Mouse (Mus musculus): Measurements from ENCODE around the gene Defb36. TPM values are rescaled to one million over a fixed set of nuclear protein-coding genes. Genes with fewer than 3 reads are reported as not detected.
A peak's percentile ranks its signal among the peaks of the same experiment; 100 is the strongest.

Defb36 gene
- polyA plus RNA-seq, 1 experiment = 0.52 TPM

- TF ChIP-seq CTCF (conservative IDR thresholded peaks at IDR 0.05; ENCODE audit: insufficient read depth, insufficient read length, low read depth, low read length) (no peak), POLR2A (IDR thresholded peaks at IDR 0.05; ENCODE audit: low read depth, low read length) (no peak)
- Histone ChIP-seq H3K36me3 (ENCODE audit: control insufficient read depth, insufficient read depth, low read length) (no peaks in the 10 kb centered on the region), H3K4me1 (ENCODE audit: control insufficient read depth, insufficient read depth, low read length) (no peaks in the 10 kb centered on the region), H3K27ac (ENCODE audit: insufficient read depth, low read depth, low read length) (no peak overlapping the region), H3K4me3 (ENCODE audit: insufficient read depth, low read depth, low read length) (no peak overlapping the region), H3K27me3 (replicated peaks; ENCODE audit: control insufficient read depth, insufficient read depth, low read length) (no peaks in the 10 kb centered on the region)
- DNase-seq = peak; percentile 36
- WGBS = 55% methylated on average over 9 of the region's 9 CpGs
Measured at GRCm38 (mm10) chr2:152620367-152621134, 16.4 kb downstream of the Defb36 start.

GRCm38 (mm10) chr2:152622151-152622550, 18.0 kb downstream of the Defb36 start:
- Histone ChIP-seq H3K27me3 (replicated peaks; ENCODE audit: control insufficient read depth, insufficient read depth, low read length) (no peaks in the 10 kb centered on the region), H3K36me3 (ENCODE audit: control insufficient read depth, insufficient read depth, low read length) (no peaks in the 10 kb centered on the region), H3K4me1 (ENCODE audit: control insufficient read depth, insufficient read depth, low read length) (no peaks in the 10 kb centered on the region), H3K27ac (ENCODE audit: insufficient read depth, low read depth, low read length) (no peak overlapping the region), H3K4me3 (ENCODE audit: insufficient read depth, low read depth, low read length) (no peak overlapping the region)
- TF ChIP-seq CTCF (conservative IDR thresholded peaks at IDR 0.05; ENCODE audit: insufficient read depth, insufficient read length, low read depth, low read length) = no peak
- TF ChIP-seq POLR2A (IDR thresholded peaks at IDR 0.05; ENCODE audit: low read depth, low read length) = no peak
- 28% methylated on average over 13 of the region's 13 CpGs for WGBS
- DNase-seq = no peak

- 66% methylated on average over 7 of the region's 7 CpGs for WGBS
- Histone ChIP-seq H3K27me3 (replicated peaks; ENCODE audit: control insufficient read depth, insufficient read depth, low read length) (no peaks in the 10 kb centered on the region), H3K27ac (ENCODE audit: insufficient read depth, low read depth, low read length) (no peak within 1 kb of the TSS), H3K36me3 (ENCODE audit: control insufficient read depth, insufficient read depth, low read length) (no peaks in the 10 kb centered on the region), H3K4me1 (ENCODE audit: control insufficient read depth, insufficient read depth, low read length) (no peaks in the 10 kb centered on the region), H3K4me3 (ENCODE audit: insufficient read depth, low read depth, low read length) (no peak within 1 kb of the TSS)
- TF ChIP-seq POLR2A (IDR thresholded peaks at IDR 0.05; ENCODE audit: low read depth, low read length) (no peak), CTCF (conservative IDR thresholded peaks at IDR 0.05; ENCODE audit: insufficient read depth, insufficient read length, low read depth, low read length) (no peak)
- no peak for DNase-seq
Measured at GRCm38 (mm10) chr2:152622953-152623352, 18.8 kb downstream of the Defb36 start, which contains the start of gene Defb25. Gene Defb25 (minus strand): TSS chr2:152623053.

- no peak overlapping the region for H3K4me3 ChIP-seq (ENCODE audit: insufficient read depth, low read depth, low read length)
- H3K4me1 ChIP-seq (ENCODE audit: control insufficient read depth, insufficient read depth, low read length) = no peaks in the 10 kb centered on the region
- 86% methylated on average over 2 of the region's 2 CpGs for WGBS
- TF ChIP-seq CTCF (conservative IDR thresholded peaks at IDR 0.05; ENCODE audit: insufficient read depth, insufficient read length, low read depth, low read length) = no peak
- no peak for TF ChIP-seq POLR2A (IDR thresholded peaks at IDR 0.05; ENCODE audit: low read depth, low read length)
- no peaks in the 10 kb centered on the region for H3K36me3 ChIP-seq (ENCODE audit: control insufficient read depth, insufficient read depth, low read length)
- no peaks in the 10 kb centered on the region for H3K27me3 ChIP-seq (replicated peaks; ENCODE audit: control insufficient read depth, insufficient read depth, low read length)
- no peak overlapping the region for H3K27ac ChIP-seq (ENCODE audit: insufficient read depth, low read depth, low read length)
- DNase-seq = no peak
Measured at GRCm38 (mm10) chr2:152624566-152624965, 20.4 kb downstream of the Defb36 start.

GRCm38 (mm10) chr2:152625256-152625655, 21.1 kb downstream of the Defb36 start:
- WGBS = 26% methylated on average over 1 of the region's 1 CpGs
- H3K4me3 ChIP-seq (ENCODE audit: insufficient read depth, low read depth, low read length) = no peak overlapping the region
- no peak overlapping the region for H3K27ac ChIP-seq (ENCODE audit: insufficient read depth, low read depth, low read length)
- H3K27me3 ChIP-seq (replicated peaks; ENCODE audit: control insufficient read depth, insufficient read depth, low read length) = no peaks in the 10 kb centered on the region
- no peak for TF ChIP-seq CTCF (conservative IDR thresholded peaks at IDR 0.05; ENCODE audit: insufficient read depth, insufficient read length, low read depth, low read length)
- TF ChIP-seq POLR2A (IDR thresholded peaks at IDR 0.05; ENCODE audit: low read depth, low read length) = no peak
- H3K4me1 ChIP-seq (ENCODE audit: control insufficient read depth, insufficient read depth, low read length) = no peaks in the 10 kb centered on the region
- no peaks in the 10 kb centered on the region for H3K36me3 ChIP-seq (ENCODE audit: control insufficient read depth, insufficient read depth, low read length)
- DNase-seq = no peak

- WGBS = 2% methylated on average over 57 of the region's 59 CpGs
- Histone ChIP-seq H3K27ac (ENCODE audit: insufficient read depth, low read depth, low read length) (peak within 1 kb of the TSS; percentile 58), H3K4me1 (ENCODE audit: control insufficient read depth, insufficient read depth, low read length) (no peaks in the 10 kb centered on the region), H3K36me3 (ENCODE audit: control insufficient read depth, insufficient read depth, low read length) (no peaks in the 10 kb centered on the region), H3K4me3 (ENCODE audit: insufficient read depth, low read depth, low read length) (peak within 1 kb of the TSS; percentile 51), H3K27me3 (replicated peaks; ENCODE audit: control insufficient read depth, insufficient read depth, low read length) (no peaks in the 10 kb centered on the region)
- TF ChIP-seq CTCF (conservative IDR thresholded peaks at IDR 0.05; ENCODE audit: insufficient read depth, insufficient read length, low read depth, low read length) (no peak), POLR2A (IDR thresholded peaks at IDR 0.05; ENCODE audit: low read depth, low read length) (no peak)
- peak; percentile 48 for DNase-seq
Measured at GRCm38 (mm10) chr2:152626774-152627591, 22.9 kb downstream of the Defb36 start, which contains the start of gene Rem1. Gene Rem1 (plus strand): TSS chr2:152626951.

- TF ChIP-seq CTCF (conservative IDR thresholded peaks at IDR 0.05; ENCODE audit: insufficient read depth, insufficient read length, low read depth, low read length) = no peak
- peak; percentile 3 for TF ChIP-seq POLR2A (IDR thresholded peaks at IDR 0.05; ENCODE audit: low read depth, low read length)
- WGBS = 43% methylated on average over 17 of the region's 17 CpGs
- peak overlapping the region; percentile 13 for H3K27ac ChIP-seq (ENCODE audit: insufficient read depth, low read depth, low read length)
- no peaks in the 10 kb centered on the region for H3K27me3 ChIP-seq (replicated peaks; ENCODE audit: control insufficient read depth, insufficient read depth, low read length)
- no peaks in the 10 kb centered on the region for H3K36me3 ChIP-seq (ENCODE audit: control insufficient read depth, insufficient read depth, low read length)
- H3K4me3 ChIP-seq (ENCODE audit: insufficient read depth, low read depth, low read length) = peak overlapping the region; percentile 51
- no peaks in the 10 kb centered on the region for H3K4me1 ChIP-seq (ENCODE audit: control insufficient read depth, insufficient read depth, low read length)
- DNase-seq = peak; percentile 38
Measured at GRCm38 (mm10) chr2:152628066-152628465, 23.9 kb downstream of the Defb36 start.

Data from kidney, adult 2 months (tissue).